7 mouse cellular contexts compared by ENCODE assay signal in the genomic region with DNA sequence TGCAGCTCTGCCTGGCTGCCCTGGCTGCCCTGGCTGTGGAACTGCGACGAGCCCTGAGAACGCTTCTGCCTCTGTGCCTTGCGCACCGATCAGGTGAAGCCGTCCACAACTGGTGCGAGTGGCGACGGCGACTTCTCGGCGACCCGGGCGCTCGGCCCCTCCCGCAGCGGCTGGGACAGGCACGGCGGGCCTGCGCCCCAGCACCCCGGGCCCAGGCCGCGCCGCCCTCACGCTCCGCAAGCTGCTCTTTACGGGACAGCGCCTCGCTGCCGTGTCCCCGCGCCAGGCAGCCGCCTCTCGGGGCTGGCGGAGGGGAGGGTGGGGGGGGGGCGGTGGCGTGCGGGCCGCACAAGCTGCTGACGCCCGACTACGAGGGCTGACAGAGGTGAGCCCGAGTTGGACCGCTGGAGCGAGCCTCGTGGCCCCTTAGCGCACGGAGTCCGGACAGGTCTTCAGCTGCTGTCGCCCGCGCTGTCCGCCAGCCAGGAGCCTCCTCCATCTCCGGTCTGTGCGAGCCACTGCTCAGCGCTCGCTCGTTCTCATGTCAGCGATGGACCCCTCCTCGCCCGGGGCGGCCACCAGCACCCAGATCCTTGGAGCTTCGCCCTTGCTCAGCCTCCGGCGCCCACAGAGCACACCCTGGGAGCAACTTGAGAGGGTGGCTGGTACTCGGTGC. TPM values are rescaled to one million over a fixed set of nuclear protein-coding genes. Genes with fewer than 3 reads are reported as not detected.
DNase-seq lines count a peak whose midpoint lies in the region; ATAC-seq and TF ChIP-seq lines count a peak whose summit lies in the region.

No protein-coding gene starts in this region.

- H3K4me1 ChIP-seq in embryonic fibroblast, embryonic 13.5 days (ENCODE audit: control insufficient read depth, insufficient read depth, low read length) = no peaks in the 10 kb centered on the region
- H3K4me1 ChIP-seq in limb, embryonic 12.5 days (replicated peaks) = no peaks in the 10 kb centered on the region
- H3K4me1 ChIP-seq in midbrain, embryonic 14.5 days (ENCODE audit: control insufficient read depth, insufficient read depth, low read length) = no peaks in the 10 kb centered on the region

- no peaks in the 10 kb centered on the region for H3K9me3 ChIP-seq in limb, embryonic 12.5 days
- H3K9me3 ChIP-seq in midbrain, embryonic 14.5 days (ENCODE audit: control insufficient read depth, low read length) = no peaks in the 10 kb centered on the region

- TF ChIP-seq POLR2A in embryonic fibroblast, embryonic 13.5 days (IDR thresholded peaks at IDR 0.05; ENCODE audit: low read depth, low read length) = no peak

- H3K27ac ChIP-seq in embryonic fibroblast, embryonic 13.5 days (ENCODE audit: insufficient read depth, low read length) = no peak overlapping the region
- no peak overlapping the region for H3K27ac ChIP-seq in limb, embryonic 12.5 days
- H3K27ac ChIP-seq in midbrain, embryonic 14.5 days (replicated peaks; ENCODE audit: low read depth, low read length) = no peak overlapping the region

- H3K4me2 ChIP-seq in limb, embryonic 12.5 days = peak overlapping the region; percentile 98
- H3K4me2 ChIP-seq in midbrain, embryonic 14.5 days (ENCODE audit: low read length) = peak overlapping the region; percentile 94

- ATAC-seq in limb, embryonic 12.5 days (ENCODE audit: insufficient number of reproducible peaks, insufficient read depth, low FRiP score, low TSS enrichment, low read depth) = peak; percentile 90
- peak; percentile 90 for ATAC-seq in midbrain, embryonic 14.5 days (ENCODE audit: low FRiP score, low TSS enrichment)

- DNase-seq in urinary bladder, postnatal 14 days (ENCODE audit: low spot score) = peak; percentile 4
- DNase-seq in urinary bladder, adult 18-20 months (ENCODE audit: low spot score in 2 of 2) = no peak
- DNase-seq in heart, postnatal 36 days = peak; percentile 27 to 52
- peak; percentile 69 for DNase-seq in midbrain, embryonic 14.5 days
- no peak for DNase-seq in frontal cortex, adult 2 months (ENCODE audit: extremely low spot score in 1 of 2, low spot score in 1 of 2)

- TF ChIP-seq CTCF in embryonic fibroblast, embryonic 13.5 days (IDR thresholded peaks at IDR 0.05; ENCODE audit: borderline replicate concordance, insufficient read depth, low read length) = no peak

- peak overlapping the region; percentile 67 for H3K9ac ChIP-seq in limb, embryonic 12.5 days (replicated peaks)
- peak overlapping the region; percentile 73 for H3K9ac ChIP-seq in midbrain, embryonic 14.5 days (replicated peaks; ENCODE audit: low read length)

- intact Hi-C loops in heart, postnatal 36 days (cut with DNase I) = loop anchor here (2.0 kb wide), 1 partner anchor 76 kb away; no protein-coding TSS in a partner anchor

- H3K36me3 ChIP-seq in limb, embryonic 12.5 days = no peaks in the 10 kb centered on the region
- H3K36me3 ChIP-seq in midbrain, embryonic 14.5 days (ENCODE audit: control insufficient read depth, insufficient read depth, low read length) = no peaks in the 10 kb centered on the region

- peaks cover 20% of the 10 kb centered on the region for H3K27me3 ChIP-seq in limb, embryonic 12.5 days
- no peaks in the 10 kb centered on the region for H3K27me3 ChIP-seq in midbrain, embryonic 14.5 days (ENCODE audit: control insufficient read depth, insufficient read depth, low read length)

- WGBS in limb, embryonic 12.5 days = under 1% methylated on average over 54 of the region's 66 CpGs
- WGBS in midbrain, embryonic 14.5 days = under 1% methylated on average over 59 of the region's 66 CpGs

- H3K4me3 ChIP-seq in embryonic fibroblast, embryonic 13.5 days (ENCODE audit: insufficient read depth, low read length) = peak overlapping the region; percentile 30
- peak overlapping the region; percentile 61 for H3K4me3 ChIP-seq in limb, embryonic 12.5 days (replicated peaks)
- H3K4me3 ChIP-seq in midbrain, embryonic 14.5 days (replicated peaks; ENCODE audit: low read depth, low read length) = peak overlapping the region; percentile 65

RNA-seq across cellular contexts. Expression of a gene that starts 16.5 kb away (rescaled TPM):
- polyA plus RNA-seq in embryonic fibroblast, embryonic 13.5 days (2011; ENCODE audit: insufficient read length, low read depth, missing spikeins) = 73.2 and 82.3 TPM in 2 replicates
- 100 to 1,000 TPM; 215 to 267 TPM for total RNA-seq in heart, postnatal 36 days (2021)
- 31.2 and 33.1 TPM in 2 replicates for polyA plus RNA-seq in limb, embryonic 12.5 days (2016; fragmentation: Nextera tagmentation; extraction: Ambion mirVana)
- polyA plus RNA-seq in midbrain, embryonic 14.5 days (2014; fragmentation: Nextera tagmentation; extraction: Ambion mirVana) = 28.8 and 30.9 TPM in 2 replicates
- polyA plus RNA-seq in frontal cortex, adult 2 months (2012; rRNA removed) = 36.0 and 38.2 TPM in 2 replicates

Comparison
In these comparisons a context has a peak if more than half of its experiments do, and no peak if none do; other contexts are left out.
1. DNase-seq: peak in urinary bladder, postnatal 14 days (single experiment), heart, postnatal 36 days (2 of 2) and midbrain, embryonic 14.5 days (single experiment); none in urinary bladder, adult 18-20 months (0 of 2) and frontal cortex, adult 2 months (0 of 2).
2. Peak in every context shown above with its lines, with median percentiles within 50 percentile points of each other: H3K4me3 ChIP-seq.